Mouse (Mus musculus): ENCODE measurements around the gene Pnkd.

DNA sequence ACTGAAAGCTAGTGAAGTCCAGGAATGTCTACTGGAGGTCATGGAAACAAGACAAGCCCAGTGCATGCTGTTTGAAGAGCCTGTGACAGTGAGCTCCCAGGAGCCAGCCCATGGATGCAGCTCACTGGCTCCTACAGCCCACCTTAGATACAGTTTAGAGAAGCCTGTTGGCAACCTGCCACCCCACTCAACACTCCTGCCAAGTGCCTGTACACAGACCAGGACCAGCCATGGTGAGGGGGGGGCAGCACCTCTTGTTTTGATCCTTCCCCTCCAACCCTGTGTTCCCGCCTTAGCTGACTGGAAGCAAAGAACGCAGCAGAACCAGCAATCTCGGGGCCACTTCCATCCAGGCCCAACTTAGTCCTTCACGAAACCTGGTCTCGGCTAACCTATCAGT lies 5.4 kb downstream of the Pnkd start:
- TF ChIP-seq CTCF (IDR thresholded peaks at IDR 0.05; ENCODE audit: low read depth, low read length) (no peak), POLR2A (IDR thresholded peaks at IDR 0.05; ENCODE audit: borderline replicate concordance, low read depth, low read length) (no peak)

Data from bone marrow macrophage, adult 2 months (primary cell).